Mouse (Mus musculus): ENCODE measurements around the gene Pla2g6. TPM values are rescaled to one million over a fixed set of nuclear protein-coding genes. Genes with fewer than 3 reads are reported as not detected.
A peak's percentile ranks its signal among the peaks of the same experiment; 100 is the strongest.

Gene Pla2g6
- total and polyA plus RNA-seq, 2 experiments from 2014 or later: 17.6 to 26.8 TPM

DNA sequence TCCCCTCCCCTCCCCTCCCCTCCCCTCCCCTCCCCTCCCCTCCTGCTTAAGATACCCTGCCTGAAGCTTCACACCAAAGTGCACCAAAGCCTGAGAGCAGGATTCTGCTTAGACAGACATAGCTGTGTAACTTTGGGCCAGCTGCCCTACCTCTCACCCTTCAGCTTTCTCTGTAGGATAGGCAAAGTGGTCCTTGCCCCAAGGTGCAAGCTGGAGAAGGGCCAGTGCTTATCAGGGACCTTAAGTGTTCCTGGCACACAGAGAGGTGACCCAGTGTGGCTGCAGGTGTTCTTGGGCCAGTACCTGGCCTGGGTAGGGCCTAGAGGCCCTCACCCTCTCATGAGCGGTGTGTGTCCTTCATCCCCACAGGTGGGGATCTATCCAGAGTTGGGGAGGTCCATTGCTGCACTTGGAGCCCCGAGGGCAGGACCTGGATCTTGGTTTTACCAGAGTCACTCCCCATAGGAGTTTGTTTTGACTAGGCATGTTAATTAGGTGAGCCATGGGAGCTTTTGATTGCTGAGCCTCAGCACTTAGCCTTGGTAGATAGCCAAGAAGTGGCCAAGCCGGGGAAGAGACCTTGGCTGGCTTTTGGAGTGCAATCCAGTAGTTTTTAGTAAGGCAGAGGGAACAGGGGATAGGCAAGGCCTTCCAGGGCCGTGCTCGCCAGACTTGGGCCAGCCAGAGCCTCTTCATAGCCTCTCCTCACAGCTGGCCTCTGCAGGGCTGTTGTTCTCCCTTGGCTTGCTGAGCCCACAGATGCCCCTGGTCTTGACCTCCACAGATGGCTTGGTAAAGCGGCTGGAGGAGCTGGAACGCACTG, 83.9 kb downstream of the Pla2g6 start:
- DNase-seq (ENCODE audit: low spot score): no peak
- Histone ChIP-seq H3K36me3 (ENCODE audit: insufficient read depth, low read length) (peaks cover 60% of the 10 kb centered on the region), H3K4me1 (ENCODE audit: insufficient read depth, low read length) (no peaks in the 10 kb centered on the region), H3K27ac (ENCODE audit: low read depth, low read length) (no peak overlapping the region), H3K4me2 (ENCODE audit: low read depth, low read length, poor library complexity, severe bottlenecking) (no peak overlapping the region), H3K9me3 (ENCODE audit: low read length) (no peaks in the 10 kb centered on the region), H3K27me3 (ENCODE audit: insufficient read depth, low read length) (no peaks in the 10 kb centered on the region), H3K9ac (replicated peaks; ENCODE audit: low read length, poor library complexity, severe bottlenecking) (0 out of 2 replicates have a peak overlapping the region, but pooled peaks have one; percentile 24), H3K4me3 (ENCODE audit: low read depth, low read length) (no peak overlapping the region)
- no peak for ATAC-seq (ENCODE audit: low FRiP score)
- WGBS: 68% methylated on average over 7 of the region's 7 CpGs
- no peak for TF ChIP-seq CTCF (IDR thresholded peaks at IDR 0.05)

- Histone ChIP-seq H3K9ac (replicated peaks; ENCODE audit: low read length, poor library complexity, severe bottlenecking) (0 out of 2 replicates have a peak overlapping the region, but pooled peaks have one; percentile 24), H3K9me3 (ENCODE audit: low read length) (no peaks in the 10 kb centered on the region), H3K4me2 (ENCODE audit: low read depth, low read length, poor library complexity, severe bottlenecking) (peak overlapping the region; percentile 26; the same call in 1 of the 2 replicates), H3K36me3 (ENCODE audit: insufficient read depth, low read length) (peaks cover 58% of the 10 kb centered on the region), H3K4me1 (ENCODE audit: insufficient read depth, low read length) (no peaks in the 10 kb centered on the region), H3K27me3 (ENCODE audit: insufficient read depth, low read length) (no peaks in the 10 kb centered on the region), H3K27ac (ENCODE audit: low read depth, low read length) (peak overlapping the region; percentile 47; the same call in 1 of the 2 replicates), H3K4me3 (ENCODE audit: low read depth, low read length) (no peak overlapping the region)
- DNase-seq (ENCODE audit: low spot score): peak; percentile 95
- 15% methylated on average over 10 of the region's 10 CpGs for WGBS
- TF ChIP-seq CTCF (IDR thresholded peaks at IDR 0.05): peak; percentile 100
- ATAC-seq (ENCODE audit: low FRiP score): peak; percentile 97
These were observed 84.8 kb downstream of the Pla2g6 start for GRCm38 (mm10) chr15:79243234-79244042.

- ATAC-seq (ENCODE audit: low FRiP score) (peak; percentile 4; the same call in 1 of the 2 replicates), DNase-seq (ENCODE audit: low spot score) (no peak)
- Histone ChIP-seq H3K4me2 (ENCODE audit: low read depth, low read length, poor library complexity, severe bottlenecking) (no peak overlapping the region), H3K27me3 (ENCODE audit: insufficient read depth, low read length) (no peaks in the 10 kb centered on the region), H3K4me3 (ENCODE audit: low read depth, low read length) (no peak overlapping the region), H3K9ac (replicated peaks; ENCODE audit: low read length, poor library complexity, severe bottlenecking) (no peak overlapping the region), H3K4me1 (ENCODE audit: insufficient read depth, low read length) (no peaks in the 10 kb centered on the region), H3K36me3 (ENCODE audit: insufficient read depth, low read length) (peaks cover 52% of the 10 kb centered on the region), H3K27ac (ENCODE audit: low read depth, low read length) (peak overlapping the region; percentile 43; the same call in 1 of the 2 replicates), H3K9me3 (ENCODE audit: low read length) (no peaks in the 10 kb centered on the region)
- WGBS: 75% methylated on average over 13 of the region's 13 CpGs
- TF ChIP-seq CTCF (IDR thresholded peaks at IDR 0.05): no peak
These were observed 85.5 kb downstream of the Pla2g6 start for GRCm38 (mm10) chr15:79242574-79243233.

- Histone ChIP-seq H3K27ac (ENCODE audit: low read depth, low read length) (no peak overlapping the region), H3K9me3 (ENCODE audit: low read length) (no peaks in the 10 kb centered on the region), H3K36me3 (ENCODE audit: insufficient read depth, low read length) (peaks cover 36% of the 10 kb centered on the region), H3K4me1 (ENCODE audit: insufficient read depth, low read length) (no peaks in the 10 kb centered on the region), H3K27me3 (ENCODE audit: insufficient read depth, low read length) (no peaks in the 10 kb centered on the region), H3K9ac (replicated peaks; ENCODE audit: low read length, poor library complexity, severe bottlenecking) (no peak overlapping the region), H3K4me3 (ENCODE audit: low read depth, low read length) (no peak overlapping the region), H3K4me2 (ENCODE audit: low read depth, low read length, poor library complexity, severe bottlenecking) (no peak overlapping the region)
- no peak for ATAC-seq (ENCODE audit: low FRiP score)
- 77% methylated on average over 6 of the region's 6 CpGs for WGBS
- DNase-seq (ENCODE audit: low spot score): no peak
- no peak for TF ChIP-seq CTCF (IDR thresholded peaks at IDR 0.05)
These were observed 90.2 kb downstream of the Pla2g6 start for GRCm38 (mm10) chr15:79238036-79238435.

MicroRNAs encoded within 50 kb of the gene (microRNA counts, 519-probe panel; counts per million panel counts)
- microRNA mmu-miR-1943: 528 counts per million, percentile 58 among the panel's probes with 10 or more counts

Small RNA genes lying within 50 kb of the gene (microRNA-seq; reads per million reads assigned to microRNA genes)
- gene Mir1943 (ENCODE audit: borderline number of aligned reads): 3.0 reads per million

Other genes starting within 250 kb of the Pla2g6 start
- 33.4 and 35.5 TPM in 2 replicates for gene Micall1, start 219.5 kb downstream of the Pla2g6 start, total RNA-seq (2014; rRNA removed)
- 8.9 and 10.3 TPM in 2 replicates for gene Micall1, start 219.5 kb downstream of the Pla2g6 start, polyA plus RNA-seq (2015; fragmentation: Nextera tagmentation; extraction: Ambion mirVana)
- 59.7 and 67.5 TPM in 2 replicates for gene Polr2f, start 187.4 kb downstream of the Pla2g6 start, total RNA-seq (2014; rRNA removed)
- 341 and 344 TPM in 2 replicates for gene Polr2f, start 187.4 kb downstream of the Pla2g6 start, polyA plus RNA-seq (2015; fragmentation: Nextera tagmentation; extraction: Ambion mirVana)
- gene 1700088E04Rik, start 187.1 kb downstream of the Pla2g6 start, total RNA-seq (2014; rRNA removed): 9.5 and 11.7 TPM in 2 replicates
- gene 1700088E04Rik, start 187.1 kb downstream of the Pla2g6 start, polyA plus RNA-seq (2015; fragmentation: Nextera tagmentation; extraction: Ambion mirVana): 15.9 and 21.6 TPM in 2 replicates
- gene Sox10, start 163.2 kb downstream of the Pla2g6 start, total RNA-seq (2014; rRNA removed): 19.2 and 21.1 TPM in 2 replicates
- gene Sox10, start 163.2 kb downstream of the Pla2g6 start, polyA plus RNA-seq (2015; fragmentation: Nextera tagmentation; extraction: Ambion mirVana): 6.8 and 8.9 TPM in 2 replicates
- gene Pick1, start 99.2 kb downstream of the Pla2g6 start, total RNA-seq (2014; rRNA removed): 65.8 and 81.1 TPM in 2 replicates
- 78.1 and 84.2 TPM in 2 replicates for gene Pick1, start 99.2 kb downstream of the Pla2g6 start, polyA plus RNA-seq (2015; fragmentation: Nextera tagmentation; extraction: Ambion mirVana)
- 1.8 and 3.7 TPM in 2 replicates for gene Gm49486, start 99.0 kb downstream of the Pla2g6 start, total RNA-seq (2014; rRNA removed)
- 1.1 and 2.0 TPM in 2 replicates for gene Gm49486, start 99.0 kb downstream of the Pla2g6 start, polyA plus RNA-seq (2015; fragmentation: Nextera tagmentation; extraction: Ambion mirVana)
- gene Slc16a8, start 73.6 kb downstream of the Pla2g6 start, total RNA-seq (2014; rRNA removed): 0.93 TPM in 1 of 2 replicates, not detected in the other
- 0.45 and 0.54 TPM in 2 replicates for gene Slc16a8, start 73.6 kb downstream of the Pla2g6 start, polyA plus RNA-seq (2015; fragmentation: Nextera tagmentation; extraction: Ambion mirVana)
- gene Baiap2l2, start 42.9 kb downstream of the Pla2g6 start, total RNA-seq (2014; rRNA removed): 3.0 and 3.1 TPM in 2 replicates
- 8.0 and 8.5 TPM in 2 replicates for gene Baiap2l2, start 42.9 kb downstream of the Pla2g6 start, polyA plus RNA-seq (2015; fragmentation: Nextera tagmentation; extraction: Ambion mirVana)
- gene Maff, start 18.2 kb upstream of the Pla2g6 start, total RNA-seq (2014; rRNA removed): 4.0 and 5.4 TPM in 2 replicates
- 0.93 and 1.2 TPM in 2 replicates for gene Maff, start 18.2 kb upstream of the Pla2g6 start, polyA plus RNA-seq (2015; fragmentation: Nextera tagmentation; extraction: Ambion mirVana)
- gene Tmem184b, start 75.2 kb upstream of the Pla2g6 start, total RNA-seq (2014; rRNA removed): 54.9 and 75.7 TPM in 2 replicates
- 30.1 and 33.3 TPM in 2 replicates for gene Tmem184b, start 75.2 kb upstream of the Pla2g6 start, polyA plus RNA-seq (2015; fragmentation: Nextera tagmentation; extraction: Ambion mirVana)
- 378 and 384 TPM in 2 replicates for gene Csnk1e, start 127.2 kb upstream of the Pla2g6 start, total RNA-seq (2014; rRNA removed)
- 153 and 195 TPM in 2 replicates for gene Csnk1e, start 127.2 kb upstream of the Pla2g6 start, polyA plus RNA-seq (2015; fragmentation: Nextera tagmentation; extraction: Ambion mirVana)
- 1.7 and 2.2 TPM in 2 replicates for gene Kcnj4, start 176.9 kb upstream of the Pla2g6 start, total RNA-seq (2014; rRNA removed)
- gene Kcnj4, start 176.9 kb upstream of the Pla2g6 start, polyA plus RNA-seq (2015; fragmentation: Nextera tagmentation; extraction: Ambion mirVana): 0.11 and 0.15 TPM in 2 replicates
- gene Kdelr3, start 188.0 kb upstream of the Pla2g6 start, total RNA-seq (2014; rRNA removed): 6.0 and 7.3 TPM in 2 replicates
- 5.8 and 7.7 TPM in 2 replicates for gene Kdelr3, start 188.0 kb upstream of the Pla2g6 start, polyA plus RNA-seq (2015; fragmentation: Nextera tagmentation; extraction: Ambion mirVana)
- gene Ddx17, start 218.4 kb upstream of the Pla2g6 start, total RNA-seq (2014; rRNA removed): 302 and 436 TPM in 2 replicates
- 30.0 and 35.1 TPM in 2 replicates for gene Ddx17, start 218.4 kb upstream of the Pla2g6 start, polyA plus RNA-seq (2015; fragmentation: Nextera tagmentation; extraction: Ambion mirVana)